Mouse (Mus musculus): Measurements from ENCODE around the gene Rictor. TPM values are rescaled to one million over a fixed set of nuclear protein-coding genes. Genes with fewer than 3 reads are reported as not detected.
"Not testable (repeated sequence)": the region's sequence is repeated elsewhere in the genome, so short reads cannot be mapped to it uniquely, and the experiment has no call there.

Rictor gene
- polyA plus RNA-seq, 1 experiment from 2014 or later: 34.2 TPM

- H3K9ac ChIP-seq (ENCODE audit: low read length); H3K9me3 ChIP-seq (replicated peaks; ENCODE audit: control insufficient read depth, low read length); ATAC-seq; H3K27me3 ChIP-seq (replicated peaks; ENCODE audit: control insufficient read depth, insufficient read depth, low read length); H3K4me1 ChIP-seq (ENCODE audit: control insufficient read depth, insufficient read depth, low read length); H3K4me3 ChIP-seq (ENCODE audit: low read depth, low read length); H3K27ac ChIP-seq (ENCODE audit: low read depth, low read length); H3K4me2 ChIP-seq (ENCODE audit: low read length); DNase-seq (ENCODE audit: low spot score): not testable (repeated sequence)
- WGBS: 84% methylated on average over 8 of the region's 8 CpGs
- H3K36me3 ChIP-seq (ENCODE audit: control insufficient read depth, insufficient read depth, low read length): peaks cover 23% of the 10 kb centered on the region
These were observed 38.3 kb downstream of the Rictor start for GRCm38 (mm10) chr15:6746301-6746983.

- H3K36me3 ChIP-seq (ENCODE audit: control insufficient read depth, insufficient read depth, low read length): peaks cover 23% of the 10 kb centered on the region
- no peaks in the 10 kb centered on the region for H3K9me3 ChIP-seq (replicated peaks; ENCODE audit: control insufficient read depth, low read length)
- ATAC-seq (no peak), DNase-seq (ENCODE audit: low spot score) (no peak)
- H3K4me1 ChIP-seq (ENCODE audit: control insufficient read depth, insufficient read depth, low read length): no peaks in the 10 kb centered on the region
- no peak overlapping the region for H3K4me3 ChIP-seq (ENCODE audit: low read depth, low read length)
- WGBS: 93% methylated on average over 9 of the region's 9 CpGs
- no peak overlapping the region for H3K4me2 ChIP-seq (ENCODE audit: low read length)
- H3K27ac ChIP-seq (ENCODE audit: low read depth, low read length): no peak overlapping the region
- H3K27me3 ChIP-seq (replicated peaks; ENCODE audit: control insufficient read depth, insufficient read depth, low read length): no peaks in the 10 kb centered on the region
- H3K9ac ChIP-seq (ENCODE audit: low read length): no peak overlapping the region
These were observed 38.8 kb downstream of the Rictor start for GRCm38 (mm10) chr15:6747001-6747400.

- Histone ChIP-seq H3K4me1 (ENCODE audit: control insufficient read depth, insufficient read depth, low read length) (no peaks in the 10 kb centered on the region), H3K27ac (ENCODE audit: low read depth, low read length) (no peak overlapping the region), H3K4me2 (ENCODE audit: low read length) (no peak overlapping the region), H3K27me3 (replicated peaks; ENCODE audit: control insufficient read depth, insufficient read depth, low read length) (no peaks in the 10 kb centered on the region), H3K9ac (ENCODE audit: low read length) (no peak overlapping the region), H3K9me3 (replicated peaks; ENCODE audit: control insufficient read depth, low read length) (no peaks in the 10 kb centered on the region), H3K36me3 (ENCODE audit: control insufficient read depth, insufficient read depth, low read length) (peaks cover 16% of the 10 kb centered on the region), H3K4me3 (ENCODE audit: low read depth, low read length) (no peak overlapping the region)
- 98% methylated on average over 2 of the region's 2 CpGs for WGBS
- DNase-seq (ENCODE audit: low spot score): no peak
- no peak for ATAC-seq
These were observed 46.2 kb downstream of the Rictor start for GRCm38 (mm10) chr15:6754400-6754799.

GRCm38 (mm10) chr15:6772265-6772664 is 64.1 kb downstream of the Rictor start:
- H3K27me3 ChIP-seq (replicated peaks; ENCODE audit: control insufficient read depth, insufficient read depth, low read length): no peaks in the 10 kb centered on the region
- H3K27ac ChIP-seq (ENCODE audit: low read depth, low read length): no peak overlapping the region
- no peak overlapping the region for H3K4me2 ChIP-seq (ENCODE audit: low read length)
- no peaks in the 10 kb centered on the region for H3K9me3 ChIP-seq (replicated peaks; ENCODE audit: control insufficient read depth, low read length)
- 88% methylated on average over 3 of the region's 3 CpGs for WGBS
- no peaks in the 10 kb centered on the region for H3K4me1 ChIP-seq (ENCODE audit: control insufficient read depth, insufficient read depth, low read length)
- ATAC-seq (no peak), DNase-seq (ENCODE audit: low spot score) (no peak)
- H3K4me3 ChIP-seq (ENCODE audit: low read depth, low read length): no peak overlapping the region
- peaks cover 76% of the 10 kb centered on the region for H3K36me3 ChIP-seq (ENCODE audit: control insufficient read depth, insufficient read depth, low read length)
- H3K9ac ChIP-seq (ENCODE audit: low read length): no peak overlapping the region

- H3K36me3 ChIP-seq (ENCODE audit: control insufficient read depth, insufficient read depth, low read length): peaks cover 83% of the 10 kb centered on the region
- no peaks in the 10 kb centered on the region for H3K4me1 ChIP-seq (ENCODE audit: control insufficient read depth, insufficient read depth, low read length)
- 95% methylated on average over 10 of the region's 10 CpGs for WGBS
- H3K9ac ChIP-seq (ENCODE audit: low read length): no peak overlapping the region
- no peak overlapping the region for H3K4me3 ChIP-seq (ENCODE audit: low read depth, low read length)
- no peak for ATAC-seq
- no peak for DNase-seq (ENCODE audit: low spot score)
- H3K27me3 ChIP-seq (replicated peaks; ENCODE audit: control insufficient read depth, insufficient read depth, low read length): no peaks in the 10 kb centered on the region
- no peaks in the 10 kb centered on the region for H3K9me3 ChIP-seq (replicated peaks; ENCODE audit: control insufficient read depth, low read length)
- no peak overlapping the region for H3K27ac ChIP-seq (ENCODE audit: low read depth, low read length)
- no peak overlapping the region for H3K4me2 ChIP-seq (ENCODE audit: low read length)
These were observed 78.0 kb downstream of the Rictor start for GRCm38 (mm10) chr15:6786212-6786611.

- H3K27ac ChIP-seq (ENCODE audit: low read depth, low read length): no peak overlapping the region
- DNase-seq (ENCODE audit: low spot score) (no peak), ATAC-seq (no peak)
- no peaks in the 10 kb centered on the region for H3K9me3 ChIP-seq (replicated peaks; ENCODE audit: control insufficient read depth, low read length)
- peaks cover 85% of the 10 kb centered on the region for H3K36me3 ChIP-seq (ENCODE audit: control insufficient read depth, insufficient read depth, low read length)
- H3K27me3 ChIP-seq (replicated peaks; ENCODE audit: control insufficient read depth, insufficient read depth, low read length): no peaks in the 10 kb centered on the region
- H3K4me2 ChIP-seq (ENCODE audit: low read length): no peak overlapping the region
- no peaks in the 10 kb centered on the region for H3K4me1 ChIP-seq (ENCODE audit: control insufficient read depth, insufficient read depth, low read length)
- H3K4me3 ChIP-seq (ENCODE audit: low read depth, low read length): no peak overlapping the region
- no peak overlapping the region for H3K9ac ChIP-seq (ENCODE audit: low read length)
- WGBS: 92% methylated on average over 10 of the region's 10 CpGs
These were observed 79.1 kb downstream of the Rictor start for GRCm38 (mm10) chr15:6787236-6787635.

GRCm38 (mm10) chr15:6790011-6790410 is 81.8 kb downstream of the Rictor start:
- no peak overlapping the region for H3K27ac ChIP-seq (ENCODE audit: low read depth, low read length)
- H3K4me1 ChIP-seq (ENCODE audit: control insufficient read depth, insufficient read depth, low read length): no peaks in the 10 kb centered on the region
- no peak overlapping the region for H3K4me3 ChIP-seq (ENCODE audit: low read depth, low read length)
- no peaks in the 10 kb centered on the region for H3K9me3 ChIP-seq (replicated peaks; ENCODE audit: control insufficient read depth, low read length)
- WGBS: 91% methylated on average over 7 of the region's 7 CpGs
- ATAC-seq (no peak), DNase-seq (ENCODE audit: low spot score) (no peak)
- H3K27me3 ChIP-seq (replicated peaks; ENCODE audit: control insufficient read depth, insufficient read depth, low read length): no peaks in the 10 kb centered on the region
- no peak overlapping the region for H3K9ac ChIP-seq (ENCODE audit: low read length)
- H3K4me2 ChIP-seq (ENCODE audit: low read length): no peak overlapping the region
- peaks cover 90% of the 10 kb centered on the region for H3K36me3 ChIP-seq (ENCODE audit: control insufficient read depth, insufficient read depth, low read length)

GRCm38 (mm10) chr15:6791648-6792047 is 83.5 kb downstream of the Rictor start:
- no peak for DNase-seq (ENCODE audit: low spot score)
- no peaks in the 10 kb centered on the region for H3K4me1 ChIP-seq (ENCODE audit: control insufficient read depth, insufficient read depth, low read length)
- no peak overlapping the region for H3K4me3 ChIP-seq (ENCODE audit: low read depth, low read length)
- no peak overlapping the region for H3K4me2 ChIP-seq (ENCODE audit: low read length)
- no peak overlapping the region for H3K9ac ChIP-seq (ENCODE audit: low read length)
- H3K36me3 ChIP-seq (ENCODE audit: control insufficient read depth, insufficient read depth, low read length): peaks cover 92% of the 10 kb centered on the region
- H3K9me3 ChIP-seq (replicated peaks; ENCODE audit: control insufficient read depth, low read length): no peaks in the 10 kb centered on the region
- ATAC-seq: no peak
- 96% methylated on average over 11 of the region's 11 CpGs for WGBS
- no peaks in the 10 kb centered on the region for H3K27me3 ChIP-seq (replicated peaks; ENCODE audit: control insufficient read depth, insufficient read depth, low read length)
- H3K27ac ChIP-seq (ENCODE audit: low read depth, low read length): no peak overlapping the region

- H3K4me2 ChIP-seq (ENCODE audit: low read length): no peak overlapping the region
- H3K36me3 ChIP-seq (ENCODE audit: control insufficient read depth, insufficient read depth, low read length): peaks cover 92% of the 10 kb centered on the region
- no peak overlapping the region for H3K27ac ChIP-seq (ENCODE audit: low read depth, low read length)
- peak; percentile 2 for DNase-seq (ENCODE audit: low spot score)
- 86% methylated on average over 7 of the region's 7 CpGs for WGBS
- no peak overlapping the region for H3K4me3 ChIP-seq (ENCODE audit: low read depth, low read length)
- ATAC-seq: no peak
- H3K27me3 ChIP-seq (replicated peaks; ENCODE audit: control insufficient read depth, insufficient read depth, low read length): no peaks in the 10 kb centered on the region
- no peaks in the 10 kb centered on the region for H3K4me1 ChIP-seq (ENCODE audit: control insufficient read depth, insufficient read depth, low read length)
- no peaks in the 10 kb centered on the region for H3K9me3 ChIP-seq (replicated peaks; ENCODE audit: control insufficient read depth, low read length)
- H3K9ac ChIP-seq (ENCODE audit: low read length): no peak overlapping the region
These were observed 84.7 kb downstream of the Rictor start for GRCm38 (mm10) chr15:6792846-6793245.
